Mouse (Mus musculus): ENCODE measurements at regions not wholly inside any gene's neighbourhood (a gene's known extent, or its start where the extent isn't known, plus 50 kb on each side); places are given as distances from the start of the nearest gene placed in this dataset.

GRCm38 (mm10) chr9:82733024-82733585 is 96.2 kb upstream of the Irak1bp1 start:
- WGBS = 79% methylated on average over 3 of the region's 3 CpGs

GRCm38 (mm10) chr9:82734959-82735358 is 94.4 kb upstream of the Irak1bp1 start:
- H3K9ac ChIP-seq = no peak overlapping the region
- H3K27me3 ChIP-seq = no peaks in the 10 kb centered on the region
- WGBS = 47% methylated on average over 2 of the region's 2 CpGs
- no peak overlapping the region for H3K4me3 ChIP-seq
- no peaks in the 10 kb centered on the region for H3K4me1 ChIP-seq
- no peak overlapping the region for H3K4me2 ChIP-seq
- no peak for ATAC-seq (ENCODE audit: borderline replicate concordance, extremely low read depth, low FRiP score, low TSS enrichment)
- H3K27ac ChIP-seq = no peak overlapping the region
- no peaks in the 10 kb centered on the region for H3K36me3 ChIP-seq
- H3K9me3 ChIP-seq = no peaks in the 10 kb centered on the region

More at GRCm38 (mm10) chr9:82733024-82733585, 96.2 kb upstream of the Irak1bp1 start:
- H3K27ac ChIP-seq = no peak overlapping the region
- no peaks in the 10 kb centered on the region for H3K9me3 ChIP-seq
- ATAC-seq (ENCODE audit: borderline replicate concordance, extremely low read depth, low FRiP score, low TSS enrichment) = no peak
- no peak overlapping the region for H3K4me2 ChIP-seq
- no peaks in the 10 kb centered on the region for H3K4me1 ChIP-seq
- no peak overlapping the region for H3K9ac ChIP-seq
- H3K36me3 ChIP-seq = no peaks in the 10 kb centered on the region
- H3K27me3 ChIP-seq = no peaks in the 10 kb centered on the region
- H3K4me3 ChIP-seq = no peak overlapping the region

DNA sequence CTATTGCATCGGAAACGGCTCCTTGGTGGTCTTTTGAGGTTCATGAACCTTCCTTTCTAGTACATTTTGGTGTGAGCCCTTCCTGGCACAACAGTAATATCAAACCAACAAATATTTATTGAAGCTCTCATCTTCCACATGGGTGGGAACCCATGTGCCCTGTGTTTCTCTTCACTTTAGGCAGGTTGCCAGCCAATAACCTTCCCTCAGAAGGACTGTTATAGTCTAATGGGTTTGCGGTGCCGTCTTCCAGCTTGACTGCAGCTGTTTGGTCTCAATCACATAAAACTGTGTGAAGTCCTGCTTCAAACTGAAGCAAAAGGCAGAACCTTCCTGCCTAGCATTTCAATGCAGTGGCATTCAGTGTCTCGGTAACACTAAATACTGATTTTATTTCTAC is 69.4 kb upstream of the Irak1bp1 start:
- H3K27me3 ChIP-seq = no peaks in the 10 kb centered on the region
- no peak for ATAC-seq (ENCODE audit: borderline replicate concordance, extremely low read depth, low FRiP score, low TSS enrichment)
- H3K4me2 ChIP-seq = no peak overlapping the region
- H3K27ac ChIP-seq = no peak overlapping the region
- H3K4me3 ChIP-seq = no peak overlapping the region
- H3K36me3 ChIP-seq = no peaks in the 10 kb centered on the region
- H3K9me3 ChIP-seq = no peaks in the 10 kb centered on the region
- 73% methylated on average over 5 of the region's 5 CpGs for WGBS
- no peak overlapping the region for H3K9ac ChIP-seq
- no peaks in the 10 kb centered on the region for H3K4me1 ChIP-seq

DNA sequence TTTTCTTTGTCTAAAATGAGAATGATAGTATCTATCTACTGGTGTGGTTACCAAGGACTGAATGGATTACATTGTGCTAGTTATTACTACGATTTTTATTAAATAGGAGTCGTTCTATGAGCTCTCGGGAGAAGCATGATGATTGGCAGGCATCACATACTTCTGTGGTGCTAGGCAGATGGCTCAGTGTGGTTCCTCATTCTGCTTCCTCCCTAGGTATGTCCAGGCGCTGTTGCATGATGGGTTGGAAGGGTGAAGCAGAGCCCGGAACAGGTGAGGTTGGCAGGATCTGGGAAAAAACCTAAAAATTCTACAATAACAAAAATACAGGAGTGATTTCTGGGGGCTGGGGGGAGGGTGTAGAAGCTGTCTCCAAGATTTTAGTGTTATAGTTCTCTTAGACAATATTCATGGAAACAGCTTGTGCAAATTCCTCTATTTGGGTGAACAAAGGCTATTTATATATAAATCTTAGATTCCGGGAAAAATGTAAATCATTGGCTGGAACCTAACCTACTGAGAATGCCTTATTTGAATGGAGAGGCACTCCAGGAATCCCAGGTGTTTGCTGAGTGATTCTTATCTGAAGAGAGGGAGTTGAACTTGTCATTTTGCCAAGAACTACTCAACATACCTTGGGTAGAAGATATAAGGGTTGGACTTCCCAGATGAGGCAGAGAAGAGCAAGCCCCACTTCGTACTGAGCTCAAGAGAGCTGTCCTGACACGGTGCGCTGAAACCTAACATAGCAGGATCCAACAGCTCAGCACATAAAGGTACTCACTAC is 68.5 kb upstream of the Irak1bp1 start:
- H3K4me1 ChIP-seq = no peaks in the 10 kb centered on the region
- 62% methylated on average over 9 of the region's 9 CpGs for WGBS
- H3K9me3 ChIP-seq = no peaks in the 10 kb centered on the region
- H3K4me2 ChIP-seq = no peak overlapping the region
- peak overlapping the region; percentile 69 for H3K27ac ChIP-seq
- H3K4me3 ChIP-seq = no peak overlapping the region
- peak; percentile 93 for ATAC-seq (ENCODE audit: borderline replicate concordance, extremely low read depth, low FRiP score, low TSS enrichment)
- no peaks in the 10 kb centered on the region for H3K27me3 ChIP-seq
- no peak overlapping the region for H3K9ac ChIP-seq
- H3K36me3 ChIP-seq = no peaks in the 10 kb centered on the region

GRCm38 (mm10) chr9:82763651-82764050 is 65.7 kb upstream of the Irak1bp1 start:
- Histone ChIP-seq H3K9me3 (no peaks in the 10 kb centered on the region), H3K4me2 (no peak overlapping the region), H3K4me1 (no peaks in the 10 kb centered on the region), H3K36me3 (no peaks in the 10 kb centered on the region), H3K27me3 (no peaks in the 10 kb centered on the region), H3K9ac (no peak overlapping the region), H3K27ac (no peak overlapping the region), H3K4me3 (no peak overlapping the region)
- no peak for ATAC-seq (ENCODE audit: borderline replicate concordance, extremely low read depth, low FRiP score, low TSS enrichment)
- WGBS = 62% methylated on average over 1 of the region's 1 CpGs

Data from lung, embryonic 15.5 days (tissue).